Mouse (Mus musculus) megakaryocyte, embryonic 14.5 days (primary cell): Measurements from ENCODE around the gene Ahcyl2.

ENCODE experiments used
- FLI1 ChIP-seq: IDR thresholded peaks from 2 replicates; pipeline ENCODE4 v1.6.1; 2012; ENCODE audit warnings: low read length, inconsistent platforms, mixed read lengths
- GATA1 ChIP-seq: IDR thresholded peaks from 3 replicates; pipeline ENCODE4 v1.6.1; 2012; ENCODE audit warnings: mixed read lengths, low read length, inconsistent platforms, borderline replicate concordance

DNA sequence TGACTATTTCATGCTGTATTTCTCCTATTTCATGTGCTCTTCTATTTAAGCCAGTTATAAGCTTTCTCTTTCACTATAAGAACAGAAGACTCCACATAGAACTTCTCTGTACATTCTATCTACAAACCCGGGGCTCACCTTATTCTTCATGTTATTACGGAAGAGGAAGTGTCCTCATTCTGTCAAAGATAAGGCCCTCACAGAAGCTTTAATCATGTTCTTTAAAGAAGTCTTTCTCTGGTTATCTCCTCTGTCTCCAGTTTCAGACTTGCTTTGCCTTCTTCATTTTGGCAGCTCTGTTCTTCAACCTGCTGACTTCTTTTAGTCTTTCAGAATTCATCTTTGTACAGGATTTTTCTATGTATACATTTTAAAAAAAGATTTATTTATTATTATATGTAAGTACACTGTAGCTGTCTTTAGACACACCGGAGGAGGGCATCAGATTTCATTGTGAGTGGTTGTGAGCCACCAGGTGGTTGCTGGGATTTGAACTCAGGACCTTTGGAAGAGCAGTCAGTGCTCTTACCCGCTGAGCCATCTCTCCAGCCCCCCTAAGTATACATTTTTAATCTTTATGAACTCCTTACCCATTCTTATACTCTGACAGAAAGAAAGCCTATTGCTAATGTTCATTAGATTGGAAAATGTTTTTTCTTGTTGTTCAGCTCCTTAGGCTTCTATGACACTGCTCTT lies 8.9 kb downstream of the Ahcyl2 start:
- TF ChIP-seq GATA1 (no peak), FLI1 (no peak)
